Mouse (Mus musculus): ENCODE results near the gene Ctnna3. TPM values are rescaled to one million over a fixed set of nuclear protein-coding genes. Genes with fewer than 3 reads are reported as not detected.
A peak's percentile ranks its signal among the peaks of the same experiment; 100 is the strongest.

The Ctnna3 gene
- total and polyA plus RNA-seq, 3 experiments: 0.37 to 0.83 TPM; not detected in 1

- peak; percentile 2 for DNase-seq
Measured at GRCm38 (mm10) chr10:63950867-63951266, 521.0 kb downstream of the Ctnna3 start.

- no peak for DNase-seq
Measured at GRCm38 (mm10) chr10:63951481-63951880, 521.6 kb downstream of the Ctnna3 start.

- peak; percentile 10 for DNase-seq
Measured at GRCm38 (mm10) chr10:63954308-63954930, 524.5 kb downstream of the Ctnna3 start.

- no peak for DNase-seq
Measured at GRCm38 (mm10) chr10:63972300-63972699, 542.4 kb downstream of the Ctnna3 start.

GRCm38 (mm10) chr10:63978101-63978500, 548.2 kb downstream of the Ctnna3 start:
- no peak for DNase-seq

GRCm38 (mm10) chr10:63978535-63978934, 548.6 kb downstream of the Ctnna3 start:
- DNase-seq: no peak

GRCm38 (mm10) chr10:63978969-63979368, 549.1 kb downstream of the Ctnna3 start:
- DNase-seq: no peak

GRCm38 (mm10) chr10:63979410-63979809, 549.5 kb downstream of the Ctnna3 start:
- DNase-seq: no peak

GRCm38 (mm10) chr10:63985576-63985975, 555.7 kb downstream of the Ctnna3 start:
- DNase-seq: no peak

GRCm38 (mm10) chr10:63994251-63994650, 564.4 kb downstream of the Ctnna3 start:
- no peak for DNase-seq

- DNase-seq: no peak
Measured at GRCm38 (mm10) chr10:64001531-64001930, 571.6 kb downstream of the Ctnna3 start.

GRCm38 (mm10) chr10:64001996-64002395, 572.1 kb downstream of the Ctnna3 start:
- DNase-seq: no peak

GRCm38 (mm10) chr10:64020347-64020746, 590.4 kb downstream of the Ctnna3 start:
- DNase-seq: no peak

GRCm38 (mm10) chr10:64023340-64023739, 593.4 kb downstream of the Ctnna3 start:
- peak; percentile 40 for DNase-seq

- no peak for DNase-seq
Measured at GRCm38 (mm10) chr10:64030901-64031300, 601.0 kb downstream of the Ctnna3 start.

- DNase-seq: no peak
Measured at GRCm38 (mm10) chr10:64039760-64040535, 610.0 kb downstream of the Ctnna3 start.

- no peak for DNase-seq
Measured at GRCm38 (mm10) chr10:64041218-64041617, 611.3 kb downstream of the Ctnna3 start.

GRCm38 (mm10) chr10:64041892-64042291, 612.0 kb downstream of the Ctnna3 start:
- DNase-seq: no peak

GRCm38 (mm10) chr10:64049151-64049550, 619.3 kb downstream of the Ctnna3 start:
- DNase-seq: no peak

GRCm38 (mm10) chr10:64049946-64050345, 620.0 kb downstream of the Ctnna3 start:
- no peak for DNase-seq

GRCm38 (mm10) chr10:64063704-64064103, 633.8 kb downstream of the Ctnna3 start:
- DNase-seq: no peak

- DNase-seq: peak; percentile 82
Measured at GRCm38 (mm10) chr10:64075944-64076343, 646.0 kb downstream of the Ctnna3 start.

GRCm38 (mm10) chr10:64076410-64077052, 646.6 kb downstream of the Ctnna3 start:
- peak; percentile 44 for DNase-seq

Data from adrenal gland, adult 2 months (tissue).